Mouse (Mus musculus): Measurements from ENCODE around the gene Lrrn4cl. TPM values are rescaled to one million over a fixed set of nuclear protein-coding genes. Genes with fewer than 3 reads are reported as not detected.

Gene Lrrn4cl
- polyA plus RNA-seq, 1 experiment from 2014 or later: 0.10 TPM

- Histone ChIP-seq H3K27me3 (ENCODE audit: control insufficient read depth, insufficient read depth, low read length) (no peaks in the 10 kb centered on the region), H3K9me3 (replicated peaks; ENCODE audit: control insufficient read depth, low read length) (no peaks in the 10 kb centered on the region), H3K4me1 (ENCODE audit: control insufficient read depth, insufficient read depth, low read length) (no peaks in the 10 kb centered on the region), H3K4me3 (ENCODE audit: low read depth, low read length) (no peak overlapping the region), H3K27ac (replicated peaks; ENCODE audit: low read depth, low read length) (no peak overlapping the region), H3K36me3 (replicated peaks; ENCODE audit: control insufficient read depth, insufficient read depth, low read depth, low read length) (peaks cover 12% of the 10 kb centered on the region), H3K4me2 (ENCODE audit: low read depth, low read length) (no peak overlapping the region), H3K9ac (replicated peaks; ENCODE audit: low read length) (no peak overlapping the region)
- ATAC-seq (replicated peaks; ENCODE audit: insufficient number of reproducible peaks, low FRiP score, low TSS enrichment, low read depth): no peak
- 92% methylated on average over 5 of the region's 5 CpGs for WGBS
- DNase-seq (ENCODE audit: low spot score): no peak
Measured at GRCm38 (mm10) chr19:8903412-8903811, 52.8 kb downstream of the Lrrn4cl start.

Small RNA genes lying within 50 kb of the gene (microRNA-seq; reads per million reads assigned to microRNA genes)
- not detected for gene Mir5136 (ENCODE audit: borderline number of aligned reads)

Other genes with a start within 250 kb of the Lrrn4cl start
- 0.10 and 0.29 TPM in 2 replicates for gene Slc22a6, start 232.7 kb upstream of the Lrrn4cl start, polyA plus RNA-seq (2014; fragmentation: Nextera tagmentation; extraction: Ambion mirVana)
- 0.06 and 0.08 TPM in 2 replicates for gene Chrm1, start 187.0 kb upstream of the Lrrn4cl start, polyA plus RNA-seq (2014; fragmentation: Nextera tagmentation; extraction: Ambion mirVana)
- 120 and 125 TPM in 2 replicates for gene Slc3a2, start 127.4 kb upstream of the Lrrn4cl start, polyA plus RNA-seq (2014; fragmentation: Nextera tagmentation; extraction: Ambion mirVana)
- gene Wdr74, start 114.9 kb upstream of the Lrrn4cl start, polyA plus RNA-seq (2014; fragmentation: Nextera tagmentation; extraction: Ambion mirVana): 91.0 and 92.3 TPM in 2 replicates
- gene 1700092M07Rik, start 110.0 kb upstream of the Lrrn4cl start, polyA plus RNA-seq (2014; fragmentation: Nextera tagmentation; extraction: Ambion mirVana): 1.1 and 1.8 TPM in 2 replicates
- gene Stx5a, start 109.4 kb upstream of the Lrrn4cl start, polyA plus RNA-seq (2014; fragmentation: Nextera tagmentation; extraction: Ambion mirVana): 107 and 110 TPM in 2 replicates
- gene Nxf1, start 93.7 kb upstream of the Lrrn4cl start, polyA plus RNA-seq (2014; fragmentation: Nextera tagmentation; extraction: Ambion mirVana): 230 and 238 TPM in 2 replicates
- gene Tmem223, start 79.8 kb upstream of the Lrrn4cl start, polyA plus RNA-seq (2014; fragmentation: Nextera tagmentation; extraction: Ambion mirVana): 191 and 197 TPM in 2 replicates
- 44.8 and 51.2 TPM in 2 replicates for gene Tmem179b, start 76.3 kb upstream of the Lrrn4cl start, polyA plus RNA-seq (2014; fragmentation: Nextera tagmentation; extraction: Ambion mirVana)
- gene Taf6l, start 64.4 kb upstream of the Lrrn4cl start, polyA plus RNA-seq (2014; fragmentation: Nextera tagmentation; extraction: Ambion mirVana): 19.0 and 19.9 TPM in 2 replicates
- 199 and 202 TPM in 2 replicates for gene Polr2g, start 52.2 kb upstream of the Lrrn4cl start, polyA plus RNA-seq (2014; fragmentation: Nextera tagmentation; extraction: Ambion mirVana)
- gene Zbtb3, start 48.2 kb upstream of the Lrrn4cl start, polyA plus RNA-seq (2014; fragmentation: Nextera tagmentation; extraction: Ambion mirVana): 6.0 and 8.0 TPM in 2 replicates
- 63.0 and 68.7 TPM in 2 replicates for gene Ttc9c, start 31.4 kb upstream of the Lrrn4cl start, polyA plus RNA-seq (2014; fragmentation: Nextera tagmentation; extraction: Ambion mirVana)
- gene Hnrnpul2, start 30.8 kb upstream of the Lrrn4cl start, polyA plus RNA-seq (2014; fragmentation: Nextera tagmentation; extraction: Ambion mirVana): 6.7 and 6.8 TPM in 2 replicates
- gene AC129217.1, start 21.0 kb upstream of the Lrrn4cl start, polyA plus RNA-seq (2014; fragmentation: Nextera tagmentation; extraction: Ambion mirVana): not detected in 2 replicates
- 29.9 and 39.1 TPM in 2 replicates for gene Bscl2, start 13.3 kb upstream of the Lrrn4cl start, polyA plus RNA-seq (2014; fragmentation: Nextera tagmentation; extraction: Ambion mirVana)
- gene Gng3, start 11.6 kb upstream of the Lrrn4cl start, polyA plus RNA-seq (2014; fragmentation: Nextera tagmentation; extraction: Ambion mirVana): 39.8 and 44.8 TPM in 2 replicates
- 184 and 189 TPM in 2 replicates for gene Ubxn1, start 20.7 kb downstream of the Lrrn4cl start, polyA plus RNA-seq (2014; fragmentation: Nextera tagmentation; extraction: Ambion mirVana)
- gene Uqcc3, start 30.2 kb downstream of the Lrrn4cl start, polyA plus RNA-seq (2014; fragmentation: Nextera tagmentation; extraction: Ambion mirVana): 56.1 and 62.0 TPM in 2 replicates
- gene Lbhd1, start 33.0 kb downstream of the Lrrn4cl start, polyA plus RNA-seq (2014; fragmentation: Nextera tagmentation; extraction: Ambion mirVana): 116 and 122 TPM in 2 replicates
- not detected in 2 replicates for gene Gm49403, start 33.2 kb downstream of the Lrrn4cl start, polyA plus RNA-seq (2014; fragmentation: Nextera tagmentation; extraction: Ambion mirVana)
- 111 and 126 TPM in 2 replicates for gene 1810009A15Rik, start 38.1 kb downstream of the Lrrn4cl start, polyA plus RNA-seq (2014; fragmentation: Nextera tagmentation; extraction: Ambion mirVana)
- 0.34 TPM in 1 of 2 replicates, not detected in the other for gene Gm49416, start 38.2 kb downstream of the Lrrn4cl start, polyA plus RNA-seq (2014; fragmentation: Nextera tagmentation; extraction: Ambion mirVana)
- 30.5 and 34.6 TPM in 2 replicates for gene Ints5, start 42.2 kb downstream of the Lrrn4cl start, polyA plus RNA-seq (2014; fragmentation: Nextera tagmentation; extraction: Ambion mirVana)
- gene Ganab, start 47.3 kb downstream of the Lrrn4cl start, polyA plus RNA-seq (2014; fragmentation: Nextera tagmentation; extraction: Ambion mirVana): 97.4 and 114 TPM in 2 replicates
- 32.0 and 32.8 TPM in 2 replicates for gene B3gat3, start 69.6 kb downstream of the Lrrn4cl start, polyA plus RNA-seq (2014; fragmentation: Nextera tagmentation; extraction: Ambion mirVana)
- 0.72 and 0.81 TPM in 2 replicates for gene Rom1, start 78.6 kb downstream of the Lrrn4cl start, polyA plus RNA-seq (2014; fragmentation: Nextera tagmentation; extraction: Ambion mirVana)
- 8.4 and 9.0 TPM in 2 replicates for gene Eml3, start 78.8 kb downstream of the Lrrn4cl start, polyA plus RNA-seq (2014; fragmentation: Nextera tagmentation; extraction: Ambion mirVana)
- 57.5 and 57.6 TPM in 2 replicates for gene Mta2, start 91.1 kb downstream of the Lrrn4cl start, polyA plus RNA-seq (2014; fragmentation: Nextera tagmentation; extraction: Ambion mirVana)
- 25.5 and 28.0 TPM in 2 replicates for gene Tut1, start 103.1 kb downstream of the Lrrn4cl start, polyA plus RNA-seq (2014; fragmentation: Nextera tagmentation; extraction: Ambion mirVana)
- gene Eef1g, start 116.3 kb downstream of the Lrrn4cl start, polyA plus RNA-seq (2014; fragmentation: Nextera tagmentation; extraction: Ambion mirVana): 535 and 538 TPM in 2 replicates
- gene Ahnak, start 138.5 kb downstream of the Lrrn4cl start, polyA plus RNA-seq (2014; fragmentation: Nextera tagmentation; extraction: Ambion mirVana): 10.6 and 11.5 TPM in 2 replicates
- not detected in 2 replicates for gene Scgb1a1, start 237.2 kb downstream of the Lrrn4cl start, polyA plus RNA-seq (2014; fragmentation: Nextera tagmentation; extraction: Ambion mirVana)

Measured in embryonic facial prominence, embryonic 11.5 days (tissue).